In genomic region chr9:115107430-115107829, GRCm38 (mm10) we compare ENCODE assay signal across 10 mouse cellular contexts.
DNase-seq lines count a peak whose midpoint lies in the region; ATAC-seq lines count a peak whose summit lies in the region.
"Had no signal": no experiment of that assay in that cellular context is flagged by ENCODE, and none has a peak within 500 bp of the region (broad histone marks: within the 10 kb centered on the region; RNA-seq: fewer than 3 reads in every experiment).

No protein-coding gene starts in this region.

- 0 out of 2 replicates have a peak overlapping the region, but pooled peaks have one; percentile 23 for H3K27ac ChIP-seq in hindbrain, embryonic 12.5 days
- no peak overlapping the region for H3K27ac ChIP-seq in hindbrain, embryonic 11.5 days (ENCODE audit: low read depth, low read length)
- peak overlapping the region; percentile 65; the same call in 1 of the 2 replicates for H3K27ac ChIP-seq in hindbrain, embryonic 14.5 days
- H3K27ac ChIP-seq in midbrain, embryonic 13.5 days = no peak overlapping the region; the same call in 1 of the 2 replicates
- H3K27ac ChIP-seq: embryonic facial prominence, embryonic 15.5 days; heart, embryonic 10.5 days had no signal

- 64% methylated on average over 7 of the region's 7 CpGs for WGBS in hindbrain, embryonic 12.5 days
- 77% methylated on average over 7 of the region's 7 CpGs for WGBS in hindbrain, embryonic 11.5 days
- WGBS in hindbrain, embryonic 14.5 days = 45% methylated on average over 7 of the region's 7 CpGs
- 51% methylated on average over 7 of the region's 7 CpGs for WGBS in midbrain, embryonic 13.5 days

- no peaks in the 10 kb centered on the region for H3K27me3 ChIP-seq in hindbrain, embryonic 12.5 days
- no peaks in the 10 kb centered on the region for H3K27me3 ChIP-seq in hindbrain, embryonic 11.5 days (ENCODE audit: control insufficient read depth, insufficient read depth, low read length)
- no peaks in the 10 kb centered on the region for H3K27me3 ChIP-seq in hindbrain, embryonic 14.5 days (ENCODE audit: control insufficient read depth, insufficient read depth, low read length)
- no peaks in the 10 kb centered on the region for H3K27me3 ChIP-seq in midbrain, embryonic 13.5 days
- H3K27me3 ChIP-seq: embryonic facial prominence, embryonic 15.5 days had no signal

- H3K4me1 ChIP-seq in hindbrain, embryonic 12.5 days = peaks cover 6% of the 10 kb centered on the region
- H3K4me1 ChIP-seq in hindbrain, embryonic 11.5 days (replicated peaks; ENCODE audit: control insufficient read depth, insufficient read depth, low read length) = no peaks in the 10 kb centered on the region
- H3K4me1 ChIP-seq in hindbrain, embryonic 14.5 days (replicated peaks; ENCODE audit: control insufficient read depth, insufficient read depth, low read length) = 0 out of 2 replicates have a peak, but pooled peaks cover 4% of the 10 kb centered on the region
- 0 out of 2 replicates have a peak, but pooled peaks cover 6% of the 10 kb centered on the region for H3K4me1 ChIP-seq in midbrain, embryonic 13.5 days (replicated peaks)
- H3K4me1 ChIP-seq: embryonic facial prominence, embryonic 15.5 days; heart, embryonic 10.5 days had no signal

- ATAC-seq in hindbrain, embryonic 12.5 days (ENCODE audit: low FRiP score) = no peak
- no peak for ATAC-seq in hindbrain, embryonic 11.5 days (ENCODE audit: low FRiP score)
- ATAC-seq in hindbrain, embryonic 14.5 days (ENCODE audit: low FRiP score) = peak; percentile 37; the same call in 1 of the 2 replicates
- ATAC-seq in midbrain, embryonic 13.5 days = peak; percentile 60; the same call in 1 of the 2 replicates

- H3K4me3 ChIP-seq in hindbrain, embryonic 12.5 days = no peak overlapping the region
- no peak overlapping the region for H3K4me3 ChIP-seq in hindbrain, embryonic 11.5 days (ENCODE audit: low read depth, low read length)
- H3K4me3 ChIP-seq in hindbrain, embryonic 14.5 days (replicated peaks; ENCODE audit: low read length) = no peak overlapping the region
- no peak overlapping the region for H3K4me3 ChIP-seq in midbrain, embryonic 13.5 days (replicated peaks)
- H3K4me3 ChIP-seq: embryonic facial prominence, embryonic 15.5 days; heart, embryonic 10.5 days had no signal

- no peak overlapping the region for H3K4me2 ChIP-seq in hindbrain, embryonic 12.5 days (replicated peaks)
- no peak overlapping the region for H3K4me2 ChIP-seq in hindbrain, embryonic 11.5 days (replicated peaks; ENCODE audit: low read depth, low read length)
- H3K4me2 ChIP-seq in hindbrain, embryonic 14.5 days (replicated peaks) = no peak overlapping the region
- no peak overlapping the region for H3K4me2 ChIP-seq in midbrain, embryonic 13.5 days (replicated peaks)
- H3K4me2 ChIP-seq: embryonic facial prominence, embryonic 15.5 days had no signal

- H3K9ac ChIP-seq in hindbrain, embryonic 12.5 days = no peak overlapping the region
- H3K9ac ChIP-seq in hindbrain, embryonic 11.5 days (ENCODE audit: low read depth, low read length) = no peak overlapping the region
- H3K9ac ChIP-seq in hindbrain, embryonic 14.5 days = no peak overlapping the region
- no peak overlapping the region for H3K9ac ChIP-seq in midbrain, embryonic 13.5 days (replicated peaks)
- H3K9ac ChIP-seq: embryonic facial prominence, embryonic 15.5 days had no signal

- no peak for DNase-seq in hindbrain, embryonic 11.5 days (ENCODE audit: low spot score)
- DNase-seq in ZHBTc4 (ENCODE audit: low read depth, low spot score) = peak; percentile 92
- peak; percentile 42 for DNase-seq in hindbrain, embryonic 14.5 days (ENCODE audit: low spot score)
- no peak for DNase-seq in cerebellum, adult 11-12 months
- no peak for DNase-seq in spleen, postnatal 36 days (ENCODE audit: low spot score in 2 of 2)
- no peak for DNase-seq in urinary bladder, postnatal 14 days (ENCODE audit: low spot score)

- H3K9me3 ChIP-seq in hindbrain, embryonic 12.5 days (replicated peaks) = no peaks in the 10 kb centered on the region
- H3K9me3 ChIP-seq in hindbrain, embryonic 11.5 days (ENCODE audit: control insufficient read depth, low read length) = no peaks in the 10 kb centered on the region
- no peaks in the 10 kb centered on the region for H3K9me3 ChIP-seq in hindbrain, embryonic 14.5 days (ENCODE audit: control insufficient read depth, low read length)
- H3K9me3 ChIP-seq in midbrain, embryonic 13.5 days = no peaks in the 10 kb centered on the region
- H3K9me3 ChIP-seq: embryonic facial prominence, embryonic 15.5 days; heart, embryonic 10.5 days had no signal

- H3K36me3 ChIP-seq in hindbrain, embryonic 12.5 days = no peaks in the 10 kb centered on the region
- H3K36me3 ChIP-seq in hindbrain, embryonic 11.5 days (ENCODE audit: control insufficient read depth, insufficient read depth, low read length) = no peaks in the 10 kb centered on the region
- H3K36me3 ChIP-seq in hindbrain, embryonic 14.5 days (replicated peaks; ENCODE audit: control insufficient read depth, insufficient read depth) = no peaks in the 10 kb centered on the region
- H3K36me3 ChIP-seq in midbrain, embryonic 13.5 days = no peaks in the 10 kb centered on the region
- H3K36me3 ChIP-seq: embryonic facial prominence, embryonic 15.5 days; heart, embryonic 10.5 days had no signal

Comparison
In these comparisons a context has a peak if more than half of its experiments do, and no peak if none do; other contexts are left out.
1. ATAC-seq: peak in hindbrain, embryonic 14.5 days (single experiment) and midbrain, embryonic 13.5 days (single experiment); none in hindbrain, embryonic 12.5 days (single experiment) and hindbrain, embryonic 11.5 days (single experiment).
2. H3K27ac ChIP-seq: peak in hindbrain, embryonic 12.5 days (single experiment) and hindbrain, embryonic 14.5 days (single experiment); none in hindbrain, embryonic 11.5 days (single experiment) and midbrain, embryonic 13.5 days (single experiment).
3. DNase-seq: peak in ZHBTc4 (single experiment) and hindbrain, embryonic 14.5 days (single experiment); none in hindbrain, embryonic 11.5 days (single experiment), cerebellum, adult 11-12 months (single experiment), spleen, postnatal 36 days (0 of 2) and urinary bladder, postnatal 14 days (single experiment).